ENCODE assay signal across 19 mouse cellular contexts in the genomic region with DNA sequence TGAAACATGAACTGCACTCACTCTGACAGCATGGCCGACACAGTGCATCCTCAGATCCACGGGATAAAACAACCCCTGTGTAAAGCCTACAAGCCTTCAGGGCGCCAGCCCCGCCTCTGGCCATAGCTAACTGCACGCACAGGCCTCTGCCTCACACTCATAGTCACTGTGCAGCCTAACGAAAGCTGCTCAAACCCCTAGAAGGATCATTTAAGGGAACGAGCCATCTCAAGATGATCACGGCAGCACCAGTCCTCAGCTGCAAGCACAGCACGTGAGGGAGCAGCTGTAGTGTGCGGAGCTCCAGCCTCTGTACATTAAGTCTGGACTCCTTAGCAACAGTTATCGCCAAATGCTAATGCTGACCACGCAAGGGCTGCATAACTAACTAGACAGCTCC. TPM values are rescaled to one million over a fixed set of nuclear protein-coding genes. Genes with fewer than 3 reads are reported as not detected.
A peak's percentile ranks its signal among the peaks of the same experiment; 100 is the strongest.
DNase-seq lines count a peak whose midpoint lies in the region; ATAC-seq and TF ChIP-seq lines count a peak whose summit lies in the region.
"Had no signal": no experiment of that assay in that cellular context is flagged by ENCODE, and none has a peak within 500 bp of the region (broad histone marks: within the 10 kb centered on the region; RNA-seq: fewer than 3 reads in every experiment).

No protein-coding gene starts in this region.

- no peak overlapping the region for H3K9ac ChIP-seq in embryonic facial prominence, embryonic 11.5 days (replicated peaks; ENCODE audit: low read length)
- H3K9ac ChIP-seq in lung, postnatal 0 days (replicated peaks; ENCODE audit: low read depth): no peak overlapping the region
- no peak overlapping the region for H3K9ac ChIP-seq in forebrain, embryonic 15.5 days (replicated peaks)
- no peak overlapping the region for H3K9ac ChIP-seq in midbrain, embryonic 13.5 days (replicated peaks)
- H3K9ac ChIP-seq: embryonic facial prominence, embryonic 12.5 days; kidney, embryonic 15.5 days; limb, embryonic 12.5 days; liver, embryonic 12.5 days had no signal

- no peak for DNase-seq in embryonic facial prominence, embryonic 11.5 days (ENCODE audit: low spot score)
- DNase-seq in embryonic facial prominence, embryonic 10.5 days (ENCODE audit: low spot score): no peak
- no peak for DNase-seq in lung, postnatal 0 days (ENCODE audit: low spot score)
- DNase-seq in lung, postnatal 36 days: no peak
- DNase-seq in c-Kit-positive CD71-positive TER-119-positive erythroid progenitor cells, embryonic 14.5 days (ENCODE audit: low spot score): no peak
- DNase-seq: adrenal gland, postnatal 25 days; cerebellum, adult 2 months; lung, adult 2 months; right cerebral cortex, postnatal 25 days; thymus, postnatal 36 days had no signal

- TF ChIP-seq EP300 in lung, postnatal 0 days (IDR thresholded peaks at IDR 0.05): no peak

- no peaks in the 10 kb centered on the region for H3K27me3 ChIP-seq in embryonic facial prominence, embryonic 11.5 days (ENCODE audit: control insufficient read depth, insufficient read depth, low read length)
- no peaks in the 10 kb centered on the region for H3K27me3 ChIP-seq in embryonic facial prominence, embryonic 10.5 days (replicated peaks; ENCODE audit: low read depth, poor library complexity, severe bottlenecking)
- H3K27me3 ChIP-seq in lung, postnatal 0 days (replicated peaks; ENCODE audit: insufficient read depth, low read length): no peaks in the 10 kb centered on the region
- no peaks in the 10 kb centered on the region for H3K27me3 ChIP-seq in forebrain, embryonic 15.5 days
- H3K27me3 ChIP-seq in midbrain, embryonic 13.5 days: no peaks in the 10 kb centered on the region
- H3K27me3 ChIP-seq: embryonic facial prominence, embryonic 12.5 days; kidney, embryonic 15.5 days; limb, embryonic 12.5 days; liver, embryonic 12.5 days had no signal

- TF ChIP-seq CTCF in lung, postnatal 0 days (IDR thresholded peaks at IDR 0.05): no peak

- 0 out of 2 replicates have a peak, but pooled peaks cover 3% of the 10 kb centered on the region for H3K4me1 ChIP-seq in embryonic facial prominence, embryonic 11.5 days (ENCODE audit: control insufficient read depth, insufficient read depth, low read length)
- peaks cover 37% of the 10 kb centered on the region for H3K4me1 ChIP-seq in embryonic facial prominence, embryonic 10.5 days
- H3K4me1 ChIP-seq in lung, postnatal 0 days (ENCODE audit: insufficient read depth, low read depth, low read length): no peaks in the 10 kb centered on the region
- H3K4me1 ChIP-seq in forebrain, embryonic 15.5 days: peaks cover 8% of the 10 kb centered on the region; the same call in 1 of the 2 replicates
- peaks cover 13% of the 10 kb centered on the region for H3K4me1 ChIP-seq in midbrain, embryonic 13.5 days (replicated peaks)
- H3K4me1 ChIP-seq: kidney, embryonic 15.5 days had no signal

- no peaks in the 10 kb centered on the region for H3K9me3 ChIP-seq in embryonic facial prominence, embryonic 11.5 days (replicated peaks; ENCODE audit: control insufficient read depth, low read length)
- H3K9me3 ChIP-seq in embryonic facial prominence, embryonic 10.5 days: no peaks in the 10 kb centered on the region
- H3K9me3 ChIP-seq in lung, postnatal 0 days (ENCODE audit: low read length): no peaks in the 10 kb centered on the region
- no peaks in the 10 kb centered on the region for H3K9me3 ChIP-seq in forebrain, embryonic 15.5 days
- no peaks in the 10 kb centered on the region for H3K9me3 ChIP-seq in midbrain, embryonic 13.5 days
- H3K9me3 ChIP-seq: embryonic facial prominence, embryonic 12.5 days; kidney, embryonic 15.5 days; limb, embryonic 12.5 days; liver, embryonic 12.5 days had no signal

- H3K36me3 ChIP-seq in embryonic facial prominence, embryonic 11.5 days (replicated peaks; ENCODE audit: control insufficient read depth, insufficient read depth, low read depth, low read length): peaks cover 14% of the 10 kb centered on the region
- peaks cover 92% of the 10 kb centered on the region for H3K36me3 ChIP-seq in embryonic facial prominence, embryonic 10.5 days (replicated peaks)
- peaks cover 4% of the 10 kb centered on the region for H3K36me3 ChIP-seq in lung, postnatal 0 days (ENCODE audit: insufficient read depth, low read length)
- peaks cover 57% of the 10 kb centered on the region for H3K36me3 ChIP-seq in forebrain, embryonic 15.5 days
- peaks cover 75% of the 10 kb centered on the region for H3K36me3 ChIP-seq in midbrain, embryonic 13.5 days

- ATAC-seq in embryonic facial prominence, embryonic 11.5 days (replicated peaks; ENCODE audit: insufficient number of reproducible peaks, low FRiP score, low TSS enrichment, low read depth): 0 out of 2 replicates have a peak, but pooled peaks have one; percentile 14
- ATAC-seq in lung, postnatal 0 days: peak; percentile 21; the same call in 1 of the 2 replicates
- peak; percentile 38; the same call in 1 of the 2 replicates for ATAC-seq in forebrain, embryonic 15.5 days (replicated peaks)
- ATAC-seq in midbrain, embryonic 13.5 days: peak; percentile 74
- ATAC-seq in monocyte, adult 5-6 weeks (replicated peaks; ENCODE audit: insufficient number of reproducible peaks, low FRiP score, low TSS enrichment, poor library complexity, severe bottlenecking): no peak
- ATAC-seq: activated CD4-positive, CD25-positive, alpha-beta regulatory T cell, adult 4 months; intestine, postnatal 0 days; liver, embryonic 12.5 days had no signal

- no peak overlapping the region for H3K4me2 ChIP-seq in embryonic facial prominence, embryonic 11.5 days (ENCODE audit: low read depth, low read length)
- H3K4me2 ChIP-seq in lung, postnatal 0 days (replicated peaks; ENCODE audit: low read depth, low read length): no peak overlapping the region
- H3K4me2 ChIP-seq in forebrain, embryonic 15.5 days (replicated peaks): no peak overlapping the region
- no peak overlapping the region for H3K4me2 ChIP-seq in midbrain, embryonic 13.5 days (replicated peaks)
- H3K4me2 ChIP-seq: embryonic facial prominence, embryonic 12.5 days; kidney, embryonic 15.5 days; limb, embryonic 12.5 days; liver, embryonic 12.5 days had no signal

- 73% methylated on average over 12 of the region's 12 CpGs for WGBS in embryonic facial prominence, embryonic 11.5 days
- 75% methylated on average over 12 of the region's 12 CpGs for WGBS in embryonic facial prominence, embryonic 10.5 days
- WGBS in lung, postnatal 0 days: 79% methylated on average over 12 of the region's 12 CpGs
- WGBS in forebrain, embryonic 15.5 days: 54% methylated on average over 12 of the region's 12 CpGs
- WGBS in midbrain, embryonic 13.5 days: 50% methylated on average over 12 of the region's 12 CpGs

- H3K4me3 ChIP-seq in embryonic facial prominence, embryonic 11.5 days (ENCODE audit: low read depth, low read length): no peak overlapping the region
- H3K4me3 ChIP-seq in embryonic facial prominence, embryonic 10.5 days: no peak overlapping the region
- no peak overlapping the region for H3K4me3 ChIP-seq in lung, postnatal 0 days (ENCODE audit: low read depth, low read length)
- no peak overlapping the region for H3K4me3 ChIP-seq in forebrain, embryonic 15.5 days
- no peak overlapping the region for H3K4me3 ChIP-seq in midbrain, embryonic 13.5 days (replicated peaks)
- H3K4me3 ChIP-seq: embryonic facial prominence, embryonic 12.5 days; kidney, embryonic 15.5 days; limb, embryonic 12.5 days; liver, embryonic 12.5 days had no signal

- H3K27ac ChIP-seq in embryonic facial prominence, embryonic 11.5 days (replicated peaks; ENCODE audit: low read depth, low read length): no peak overlapping the region
- H3K27ac ChIP-seq in embryonic facial prominence, embryonic 10.5 days (replicated peaks): no peak overlapping the region; the same call in 1 of the 2 replicates
- no peak overlapping the region for H3K27ac ChIP-seq in lung, postnatal 0 days (ENCODE audit: low read length)
- H3K27ac ChIP-seq in forebrain, embryonic 15.5 days (replicated peaks): no peak overlapping the region
- H3K27ac ChIP-seq in midbrain, embryonic 13.5 days: no peak overlapping the region
- H3K27ac ChIP-seq: embryonic facial prominence, embryonic 12.5 days; kidney, embryonic 15.5 days; limb, embryonic 12.5 days; liver, embryonic 12.5 days had no signal

RNA-seq across cellular contexts. Expression of gene Dicer1, which starts 58.9 kb away (rescaled TPM):
- 29.6 and 31.1 TPM in 2 replicates for polyA plus RNA-seq in embryonic facial prominence, embryonic 11.5 days (2014; fragmentation: Nextera tagmentation; extraction: Ambion mirVana)
- 52.6 and 54.6 TPM in 2 replicates for polyA plus RNA-seq in embryonic facial prominence, embryonic 10.5 days (2016; fragmentation: Nextera tagmentation; extraction: Ambion mirVana)
- 15.6 and 17.7 TPM in 2 replicates for polyA plus RNA-seq in lung, postnatal 0 days (2015; fragmentation: Nextera tagmentation; extraction: Ambion mirVana)
- 46.6 and 48.2 TPM in 2 replicates for polyA plus RNA-seq in forebrain, embryonic 15.5 days (2015; fragmentation: Nextera tagmentation; extraction: Ambion mirVana)
- 52.3 and 53.9 TPM in 2 replicates for polyA plus RNA-seq in midbrain, embryonic 13.5 days (2015; fragmentation: Nextera tagmentation; extraction: Ambion mirVana)
- 29.7 to 53.7 TPM (median 49.9 TPM) in 3 replicates for total RNA-seq in monocyte, adult 5-6 weeks (2017)
